Mouse (Mus musculus) kidney, adult 2 months (tissue): ENCODE results near the gene Tmtc1. TPM values are rescaled to one million over a fixed set of nuclear protein-coding genes. Genes with fewer than 3 reads are reported as not detected.

Experiments used
- DNase-seq: peaks from one replicate; pipeline ENCODE4 v3.0.0; 2021
- H3K27ac ChIP-seq: fragments of 200-500 bp; 2 replicates; pipeline ENCODE4 v1.5.1; 2012; ENCODE audit warnings: low read depth, low read length, control low read depth, inconsistent platforms; ENCODE audit not compliant: insufficient read depth
- H3K27me3 ChIP-seq: fragments of 200-500 bp; replicated peaks from 2 replicates; pipeline ENCODE4 v1.6.1; 2012; ENCODE audit warnings: mild to moderate bottlenecking, moderate library complexity, low read length, inconsistent platforms; ENCODE audit not compliant: control insufficient read depth, insufficient read depth
- H3K36me3 ChIP-seq: fragments of 200-500 bp; 2 replicates; pipeline ENCODE4 v1.6.1; 2012; ENCODE audit warnings: mild to moderate bottlenecking, moderate library complexity, low read length, inconsistent platforms; ENCODE audit not compliant: control insufficient read depth, insufficient read depth
- H3K4me1 ChIP-seq: fragments of 200-500 bp; 2 replicates; pipeline ENCODE4 v1.6.1; 2011; ENCODE audit warnings: low read length; ENCODE audit not compliant: control insufficient read depth, insufficient read depth
- H3K4me3 ChIP-seq: fragments of 200-500 bp; 2 replicates; pipeline ENCODE4 v1.5.1; 2011; ENCODE audit warnings: mild to moderate bottlenecking, low read depth, low read length, control low read depth; ENCODE audit not compliant: insufficient read depth
- CTCF ChIP-seq: fragments of 200-500 bp; conservative IDR thresholded peaks from 2 replicates; pipeline ENCODE4 v1.5.1; 2011; ENCODE audit warnings: low read depth, mild to moderate bottlenecking, control low read depth, low read length, moderate library complexity, mixed read lengths; ENCODE audit not compliant: insufficient read depth, insufficient read length
- POLR2A ChIP-seq: fragments of 200-500 bp; IDR thresholded peaks from one replicate; pipeline ENCODE4 v1.6.1; 2011; ENCODE audit warnings: low read depth, low read length, control low read depth
- WGBS: fragments of 180-500 bp; shearing (Covaris S2); methylation state at CpG from one replicate; pipeline ENCODE4 v1.1.7; 2018; 5-methylcytosine and 5-hydroxymethylcytosine counted together
- polyA plus RNA-seq: library from polyadenylated mRNA; depleted of rRNA; stranded (reverse); fragments of >200 nt; gene quantifications from 2 replicates; pipeline ENCODE4 v1.2.3, GENCODE M21; 2012; rRNA removed

Gene Tmtc1
- polyA plus RNA-seq, 1 experiment = 11.0 TPM

DNA sequence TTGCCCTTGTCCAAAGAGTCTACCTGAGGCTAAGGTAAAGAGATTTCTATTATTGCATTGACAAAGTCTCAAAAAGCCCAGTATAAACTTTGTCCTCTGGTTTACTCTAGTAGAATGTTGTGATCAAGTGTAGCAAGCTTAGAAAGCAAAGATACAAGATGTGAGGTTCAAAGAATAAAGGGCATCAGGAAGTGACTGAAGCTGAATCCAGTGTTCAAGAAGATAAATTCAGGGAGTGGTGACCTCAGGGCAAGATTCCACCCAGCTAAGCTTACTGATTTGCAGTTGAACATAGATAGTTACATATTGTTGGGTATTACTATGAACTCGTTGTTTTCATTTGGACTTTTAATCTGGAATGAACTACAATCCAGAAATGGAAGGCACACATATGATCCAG, 258.5 kb downstream of the Tmtc1 start:
- H3K4me1 ChIP-seq = 0 out of 2 replicates have a peak, but pooled peaks cover 2% of the 10 kb centered on the region
- H3K4me3 ChIP-seq = no peak overlapping the region
- H3K27ac ChIP-seq = no peak overlapping the region; the same call in 1 of the 2 replicates
- peak; percentile 44 for DNase-seq
- H3K36me3 ChIP-seq = peaks cover 16% of the 10 kb centered on the region
- no peaks in the 10 kb centered on the region for H3K27me3 ChIP-seq
- TF ChIP-seq POLR2A = no peak
- no peak for TF ChIP-seq CTCF
- 73% methylated on average over 1 of the region's 1 CpGs for WGBS

Other genes starting within 250 kb of the Tmtc1 start
- gene Ergic2, start 232.0 kb downstream of the Tmtc1 start, polyA plus RNA-seq = 26.1 and 40.2 TPM in 2 replicates